ENCODE assay signal across 8 mouse cellular contexts in genomic region chr6:136010290-136011037, GRCm38 (mm10).
DNase-seq lines count a peak whose midpoint lies in the region; ATAC-seq lines count a peak whose summit lies in the region.

No protein-coding gene starts in this region.

- no peaks in the 10 kb centered on the region for H3K4me1 ChIP-seq in heart, embryonic 11.5 days (ENCODE audit: control insufficient read depth, insufficient read depth, low read length)
- H3K4me1 ChIP-seq in limb, embryonic 12.5 days (replicated peaks): peaks cover 10% of the 10 kb centered on the region

- no peak overlapping the region for H3K27ac ChIP-seq in heart, embryonic 11.5 days (ENCODE audit: low read depth, low read length)
- 0 out of 2 replicates have a peak overlapping the region, but pooled peaks have one; percentile 66 for H3K27ac ChIP-seq in limb, embryonic 12.5 days

- intact Hi-C loops in heart, postnatal 14 days (cut with DNase I): no loop called here

- 53% methylated on average over 7 of the region's 7 CpGs for WGBS in heart, embryonic 11.5 days (ENCODE audit: insufficient replicate concordance)
- WGBS in limb, embryonic 12.5 days: 44% methylated on average over 7 of the region's 7 CpGs

- no peak overlapping the region for H3K9ac ChIP-seq in heart, embryonic 11.5 days (ENCODE audit: low read depth, low read length)
- H3K9ac ChIP-seq in limb, embryonic 12.5 days (replicated peaks): no peak overlapping the region

- no peaks in the 10 kb centered on the region for H3K9me3 ChIP-seq in heart, embryonic 11.5 days (replicated peaks; ENCODE audit: control insufficient read depth, low read length)
- no peaks in the 10 kb centered on the region for H3K9me3 ChIP-seq in limb, embryonic 12.5 days

- ATAC-seq in heart, embryonic 11.5 days (replicated peaks; ENCODE audit: insufficient number of reproducible peaks, low FRiP score, low TSS enrichment): no peak
- 0 out of 2 replicates have a peak, but pooled peaks have one; percentile 71 for ATAC-seq in limb, embryonic 12.5 days (ENCODE audit: insufficient number of reproducible peaks, insufficient read depth, low FRiP score, low TSS enrichment, low read depth)
- no peak for ATAC-seq in inflammation-experienced regulatory T-cells, adult 6 months

- peak; percentile 21 to 23 for DNase-seq in heart, postnatal 14 days
- peak; percentile 76 to 87 for DNase-seq in right cerebral cortex, postnatal 10 days (ENCODE audit: low spot score in 2 of 2)
- DNase-seq in right cerebral cortex, postnatal 25 days: no peak
- peak; percentile 35 for DNase-seq in right cerebral cortex, postnatal 14 days
- DNase-seq in heart, adult 9 months (ENCODE audit: low spot score in 2 of 2): no peak

- no peaks in the 10 kb centered on the region for H3K36me3 ChIP-seq in heart, embryonic 11.5 days (ENCODE audit: control insufficient read depth, insufficient read depth, low read length)
- no peaks in the 10 kb centered on the region for H3K36me3 ChIP-seq in limb, embryonic 12.5 days

- no peak overlapping the region for H3K4me2 ChIP-seq in heart, embryonic 11.5 days
- H3K4me2 ChIP-seq in limb, embryonic 12.5 days: no peak overlapping the region; the same call in 1 of the 2 replicates

- no peak overlapping the region for H3K4me3 ChIP-seq in heart, embryonic 11.5 days (ENCODE audit: low read depth, low read length)
- no peak overlapping the region for H3K4me3 ChIP-seq in limb, embryonic 12.5 days (replicated peaks)

- no peaks in the 10 kb centered on the region for H3K27me3 ChIP-seq in heart, embryonic 11.5 days (ENCODE audit: control insufficient read depth, insufficient read depth, low read length)
- no peaks in the 10 kb centered on the region for H3K27me3 ChIP-seq in limb, embryonic 12.5 days

Comparison
In these comparisons a context has a peak if more than half of its experiments do, and no peak if none do; other contexts are left out.
1. DNase-seq: peak in heart, postnatal 14 days (2 of 2), right cerebral cortex, postnatal 10 days (2 of 2) and right cerebral cortex, postnatal 14 days (single experiment); none in right cerebral cortex, postnatal 25 days (single experiment) and heart, adult 9 months (0 of 2).